Mouse (Mus musculus): ENCODE measurements around the gene Fbxw5.

GRCm38 (mm10) chr2:25505860-25506259 lies 5.3 kb downstream of the Fbxw5 start:
- TF ChIP-seq CTCF (IDR thresholded peaks at IDR 0.05; ENCODE audit: extremely low read depth, insufficient read depth, low read length): no peak
- TF ChIP-seq POLR2A (IDR thresholded peaks at IDR 0.05; ENCODE audit: extremely low read depth, insufficient read depth, low read length): no peak

Data from cortical plate, adult 2 months (tissue).